Mouse (Mus musculus) gastrocnemius, adult 2 months (tissue): ENCODE data around the gene Sys1. TPM values are rescaled to one million over a fixed set of nuclear protein-coding genes. Genes with fewer than 3 reads are reported as not detected.
A peak's percentile ranks its signal among the peaks of the same experiment; 100 is the strongest.

ENCODE experiments used
- DNase-seq: peaks from one replicate; pipeline ENCODE4 v3.0.0; 2022
- H3K27ac ChIP-seq: fragments of 200-600 bp; 2 replicates; pipeline ENCODE4 v1.8.1; 2022; ENCODE audit warnings: mild to moderate bottlenecking
- H3K4me3 ChIP-seq: fragments of 200-600 bp; 2 replicates; pipeline ENCODE4 v1.8.1; 2022; ENCODE audit warnings: mild to moderate bottlenecking, moderate library complexity
- CTCF ChIP-seq: fragments of 200-600 bp; IDR thresholded peaks from 2 replicates; pipeline ENCODE4 v1.8.1; 2022; ENCODE audit warnings: antibody characterized with exemption, mild to moderate bottlenecking, moderate library complexity
- intact Hi-C: fragments of 180-260 bp; cut with DNase I; formaldehyde crosslinking; loops from one replicate; pipeline ENCODE4 v1.15.1; 2025
- long read RNA-seq, 2 experiments: library from polyadenylated mRNA; stranded (forward); transcript quantifications; one replicate each; pipeline ENCODE4 v2.0.0; 2021
- total RNA-seq, 2 experiments: library from RNA; stranded (reverse); gene quantifications; 2 replicates each; pipeline ENCODE4 v1.2.3; 2021

The Sys1 gene
- 10 to 100 TPM; 21.7 to 24.7 TPM for total RNA-seq
- long read RNA-seq, experiment 1, transcript Sys1-201 (4 exons, 1,606 nt) = major isoform, 55 of 61 reads
- long read RNA-seq, experiment 1, partial matches to known transcripts = 6 of 61 reads
- long read RNA-seq, experiment 1, other reads (novel, unspliced or antisense) = 0 of 61 reads
- long read RNA-seq, experiment 2, transcript Sys1-201 (4 exons, 1,606 nt) = major isoform, 41 of 47 reads
- long read RNA-seq, experiment 2, partial matches to known transcripts = 5 of 47 reads
- long read RNA-seq, experiment 2, other reads (novel, unspliced or antisense) = 1 of 47 reads

DNA sequence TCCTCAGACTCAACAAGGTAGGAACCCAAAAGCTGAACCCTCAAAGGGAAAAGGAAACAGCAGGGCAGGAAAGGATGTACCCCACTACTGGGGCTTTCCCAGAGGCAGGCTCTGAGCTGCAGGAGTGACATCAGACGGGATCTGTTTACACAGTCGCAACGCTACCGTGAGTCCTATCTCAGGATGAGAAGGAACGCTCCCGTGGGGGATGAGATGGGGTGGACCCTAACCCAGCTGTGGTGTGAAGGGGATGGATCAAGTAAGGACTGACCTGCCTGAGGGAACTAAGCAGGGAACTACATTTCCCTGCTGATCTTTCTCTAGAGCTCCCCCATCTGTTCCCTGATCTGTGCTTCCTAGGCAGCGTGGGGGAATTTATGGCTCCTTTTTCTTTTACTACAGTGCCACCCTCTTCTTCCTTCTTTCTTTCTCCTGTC, at the start of gene Sys1:
Gene Sys1, plus strand, starts transcription at position 101 of the 437 bp plus-strand sequence.
- peak; percentile 53 for TF ChIP-seq CTCF
- peak within 1 kb of the TSS; percentile 48 for H3K4me3 ChIP-seq
- intact Hi-C loops = loop anchor here (1.0 kb wide), 1 partner anchor 40 kb away; no protein-coding TSS in a partner anchor

DNA sequence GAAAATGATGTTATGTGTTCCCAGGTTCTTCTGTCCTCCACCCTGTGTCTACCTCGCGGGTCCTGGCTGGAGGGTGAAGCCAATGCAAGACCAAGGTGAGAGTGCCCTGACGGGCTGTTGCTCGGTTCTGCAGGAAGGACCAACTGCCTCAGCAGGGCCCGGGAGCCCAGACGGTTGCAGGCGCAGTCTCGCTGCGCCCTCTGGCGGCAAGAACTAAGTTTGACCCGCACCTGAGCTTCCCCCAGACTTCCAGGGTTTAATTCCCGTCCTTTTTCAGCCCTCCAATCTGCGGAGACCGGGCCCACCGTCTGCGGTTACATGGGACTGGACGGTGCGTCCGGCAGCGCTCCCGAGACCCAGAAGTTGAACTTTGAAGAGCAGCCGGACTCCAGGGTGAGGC, 49.1 kb upstream of the Sys1 start:
- H3K4me3 ChIP-seq = no peak overlapping the region
- intact Hi-C loops = loop anchor here (2.0 kb wide), 1 partner anchor 303 kb away; no protein-coding TSS in a partner anchor
- peak; percentile 90 for TF ChIP-seq CTCF
- DNase-seq = peak; percentile 78
- no peak overlapping the region for H3K27ac ChIP-seq

More for the DNA sequence above, at the start of gene Sys1:
- DNase-seq = peak; percentile 33
- peak within 1 kb of the TSS; percentile 85 for H3K27ac ChIP-seq

DNA sequence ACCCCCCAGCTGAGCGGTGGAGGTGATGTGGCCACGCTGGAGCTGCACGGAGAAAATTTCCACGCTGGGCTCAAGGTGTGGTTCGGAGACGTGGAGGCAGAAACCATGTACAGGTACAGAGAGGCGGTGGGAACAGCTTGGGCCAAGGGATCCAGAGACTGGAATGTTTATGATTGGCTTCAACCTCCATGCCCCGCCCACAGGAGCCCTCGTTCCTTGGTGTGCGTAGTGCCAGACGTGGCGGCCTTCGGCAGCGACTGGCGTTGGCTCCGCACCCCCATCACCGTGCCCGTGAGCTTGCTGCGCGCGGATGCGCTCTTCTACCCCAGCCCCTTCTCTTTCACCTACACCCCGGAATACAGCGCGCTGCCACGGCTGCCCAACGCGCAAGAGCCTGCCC, 42.6 kb upstream of the Sys1 start:
- no peak for DNase-seq
- Histone ChIP-seq H3K4me3 (no peak overlapping the region), H3K27ac (no peak overlapping the region)
- TF ChIP-seq CTCF = no peak
- intact Hi-C loops = no loop called here

DNA sequence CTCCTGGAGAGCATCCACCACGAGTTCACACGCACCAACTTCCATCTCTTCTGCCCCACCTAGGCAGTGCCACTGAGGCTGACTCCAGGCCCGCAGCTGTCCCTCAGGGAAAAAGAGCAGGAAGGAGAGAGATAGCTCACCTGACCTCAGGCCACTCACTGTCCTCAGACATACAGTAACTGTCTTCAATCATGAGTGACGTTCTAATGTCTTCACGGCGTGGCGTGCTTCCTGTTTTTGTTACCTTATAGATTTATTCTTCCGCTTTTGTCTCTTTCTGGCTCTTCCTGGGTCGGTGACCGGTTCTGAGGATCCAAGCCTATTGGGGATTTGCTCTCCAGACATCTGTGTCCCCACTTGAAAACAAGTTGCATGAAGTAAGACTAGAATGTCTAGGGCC, 42.2 kb upstream of the Sys1 start:
- no peak overlapping the region for H3K4me3 ChIP-seq
- no peak for DNase-seq
- intact Hi-C loops = no loop called here
- no peak for TF ChIP-seq CTCF
- no peak overlapping the region for H3K27ac ChIP-seq

DNA sequence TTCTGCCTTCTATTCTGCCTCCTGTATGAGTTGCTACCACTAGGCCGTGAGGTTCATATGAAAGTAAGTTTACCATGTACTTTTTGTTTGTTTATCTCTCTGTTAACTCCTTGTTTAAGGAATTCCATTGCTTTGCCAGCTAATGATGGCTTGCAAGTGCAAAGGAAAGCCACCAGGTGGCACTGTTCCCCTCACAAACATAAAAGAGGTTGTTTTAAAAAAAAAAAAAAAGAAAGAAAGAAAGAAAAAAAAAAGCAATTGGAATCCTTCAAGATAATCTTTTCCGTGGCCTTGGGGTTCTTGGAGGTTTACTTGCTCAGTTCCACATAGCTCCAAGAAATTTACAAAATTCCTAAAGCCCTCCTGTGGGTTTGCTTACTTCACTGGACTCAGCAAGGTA, 39.6 kb upstream of the Sys1 start:
- Histone ChIP-seq H3K4me3 (no peak overlapping the region), H3K27ac (0 out of 2 replicates have a peak overlapping the region, but pooled peaks have one; percentile 16)
- no peak for DNase-seq
- peak; percentile 94 for TF ChIP-seq CTCF
- intact Hi-C loops = loop anchor here (1.0 to 2.0 kb wide), 2 partner anchors 40 to 102 kb away; no protein-coding TSS in a partner anchor

DNA sequence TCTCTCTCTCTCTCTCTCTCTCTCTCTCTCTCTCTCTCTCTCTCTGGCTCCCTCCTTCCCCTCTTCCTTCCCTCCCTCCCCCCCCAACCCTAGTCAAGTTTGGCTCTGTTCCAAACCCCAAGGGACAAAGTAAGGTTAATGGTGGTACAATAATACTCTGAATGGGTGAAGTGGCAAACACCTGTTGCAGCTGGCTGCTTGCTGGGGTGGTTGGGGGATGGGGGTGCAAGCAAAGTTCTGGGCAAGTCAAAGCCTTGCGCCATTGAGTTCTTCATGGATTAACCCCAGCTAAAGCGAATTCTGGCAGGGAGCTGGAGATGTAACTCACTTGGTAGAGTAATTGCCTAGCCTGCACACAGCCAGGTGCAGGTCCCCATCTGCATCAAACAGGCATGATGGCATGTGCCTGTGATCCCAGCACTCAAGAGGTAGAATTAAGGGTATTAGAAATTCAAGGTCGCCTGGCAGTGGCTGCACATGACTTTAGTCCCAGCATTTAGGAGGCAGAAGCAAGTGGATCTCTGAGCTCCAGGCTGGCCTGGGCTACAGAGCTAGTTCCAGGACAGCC, 38.4 kb upstream of the Sys1 start:
- intact Hi-C loops = no loop called here
- Histone ChIP-seq H3K4me3 (no peak overlapping the region), H3K27ac (no peak overlapping the region)
- DNase-seq = no peak
- no peak for TF ChIP-seq CTCF

DNA sequence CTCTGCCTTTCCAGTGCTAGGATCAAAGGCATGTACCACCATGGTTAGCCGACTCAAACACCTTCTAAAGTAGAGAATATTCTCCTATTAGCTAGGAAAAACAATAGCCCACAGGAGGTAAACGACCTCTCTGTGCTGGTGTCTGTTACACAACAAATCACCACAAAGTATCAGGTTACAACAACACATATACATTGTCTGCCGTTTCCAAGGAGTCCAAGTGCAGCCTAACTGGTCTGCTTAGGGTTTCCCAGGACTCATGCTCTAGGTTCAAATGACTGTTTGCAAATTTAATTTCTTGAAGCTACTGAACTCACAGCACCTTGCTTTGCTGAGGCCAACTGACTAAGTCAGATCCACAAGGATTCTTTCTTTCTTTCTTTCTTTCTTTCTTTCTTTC, 37.3 kb upstream of the Sys1 start:
- no peak for DNase-seq
- no peak for TF ChIP-seq CTCF
- no peak overlapping the region for H3K27ac ChIP-seq
- intact Hi-C loops = no loop called here
- no peak overlapping the region for H3K4me3 ChIP-seq

DNA sequence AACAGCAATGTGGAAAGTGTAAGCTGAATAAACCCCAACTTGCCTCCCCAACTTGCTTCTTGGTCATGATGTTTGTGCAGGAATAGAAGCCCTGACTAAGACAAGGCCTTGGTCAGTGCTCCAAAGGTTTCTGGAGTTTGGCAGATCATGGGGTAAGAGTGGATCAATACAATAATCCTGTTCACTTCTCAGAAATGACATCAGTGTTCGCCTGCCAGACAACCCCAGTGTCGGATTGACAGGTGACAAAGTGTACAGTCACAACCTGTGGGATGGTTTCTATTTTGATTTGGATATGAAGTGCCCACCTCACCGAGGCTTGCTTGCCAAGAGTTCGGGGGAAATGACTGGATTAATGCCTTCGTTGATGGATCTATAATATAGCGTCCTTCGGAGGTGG, 35.5 kb upstream of the Sys1 start:
- TF ChIP-seq CTCF = no peak
- DNase-seq = no peak
- H3K27ac ChIP-seq = peak overlapping the region; percentile 67; the same call in 1 of the 2 replicates
- H3K4me3 ChIP-seq = no peak overlapping the region
- intact Hi-C loops = no loop called here

DNA sequence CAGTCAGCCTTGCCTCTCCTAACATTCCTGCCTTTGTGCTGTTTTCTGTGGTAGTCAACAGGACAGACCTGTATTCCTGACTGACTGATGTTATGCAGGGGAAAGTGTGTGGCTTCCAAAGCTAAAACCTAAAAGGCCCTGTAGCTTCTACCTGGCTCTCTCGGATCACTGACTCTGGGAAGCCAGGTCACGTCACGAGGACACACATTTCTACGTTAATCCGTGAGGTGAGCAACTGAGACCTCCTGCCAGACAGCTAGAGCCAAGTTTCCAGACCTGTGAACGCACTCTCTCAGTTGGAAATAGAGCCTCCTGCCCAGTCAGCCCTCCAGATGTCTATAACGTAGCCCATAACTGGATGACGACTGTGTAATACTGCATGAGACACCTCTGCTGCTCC, 34.8 kb upstream of the Sys1 start:
- DNase-seq = no peak
- H3K27ac ChIP-seq = peak overlapping the region; percentile 67

DNA sequence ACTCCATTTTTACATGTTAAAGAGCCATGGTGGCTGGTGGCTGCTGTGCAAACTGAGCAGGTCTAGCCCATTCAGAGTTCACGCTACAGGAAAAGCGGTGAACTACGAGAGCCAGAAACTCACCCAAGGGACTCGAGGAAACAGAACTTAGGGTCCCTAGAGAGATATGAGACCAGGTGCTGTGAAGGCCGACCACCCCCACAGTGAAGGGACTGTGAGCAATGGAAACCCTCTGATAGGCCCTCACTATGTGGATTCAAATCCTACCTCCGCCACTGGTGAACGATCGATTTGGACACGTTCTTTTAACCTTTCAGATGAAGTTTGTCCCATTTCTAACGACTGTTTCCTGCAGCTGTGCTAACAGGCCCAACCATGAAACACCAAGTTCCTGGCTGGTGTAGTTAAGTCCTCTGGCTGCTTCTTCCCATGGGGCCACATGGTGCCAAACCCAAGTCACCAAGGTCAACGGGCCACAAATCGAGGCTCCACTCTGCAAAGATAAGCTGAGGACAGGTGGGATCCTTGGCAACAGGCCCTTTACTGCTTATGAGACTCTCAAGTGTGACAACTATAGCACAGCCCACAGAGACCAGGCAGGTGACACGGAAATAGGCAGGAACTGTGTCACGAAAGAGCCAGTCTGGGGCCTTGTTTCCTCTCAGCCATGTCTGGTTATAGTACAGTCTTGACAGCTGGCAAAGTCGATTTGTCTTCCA, 33.9 kb upstream of the Sys1 start:
- intact Hi-C loops = no loop called here
- Histone ChIP-seq H3K27ac (peak overlapping the region; percentile 67), H3K4me3 (no peak overlapping the region)
- TF ChIP-seq CTCF = no peak
- peak; percentile 48 for DNase-seq

More for the DNA sequence above, 34.8 kb upstream of the Sys1 start:
- no peak overlapping the region for H3K4me3 ChIP-seq
- no peak for TF ChIP-seq CTCF
- intact Hi-C loops = no loop called here

DNA sequence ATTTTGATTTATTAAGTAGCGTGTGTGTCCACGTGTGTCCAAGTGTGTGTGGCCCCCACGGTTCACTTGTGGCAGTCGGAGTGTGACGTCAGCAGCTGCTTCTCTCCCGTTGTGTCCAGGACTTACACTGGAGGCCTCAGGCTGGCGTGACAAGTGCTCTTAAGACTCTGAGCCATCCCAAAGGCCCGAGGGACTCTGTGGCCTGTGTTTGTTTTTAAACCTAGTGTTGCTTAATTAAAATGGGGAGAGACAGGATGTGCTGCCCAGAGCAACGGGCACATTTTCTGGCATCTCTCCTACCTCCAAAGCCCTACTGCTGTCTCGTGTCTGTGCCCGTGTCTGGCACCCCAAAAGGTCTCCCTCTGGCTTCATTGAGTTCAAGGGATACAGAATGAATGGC, 33.3 kb upstream of the Sys1 start:
- no peak for TF ChIP-seq CTCF
- Histone ChIP-seq H3K4me3 (no peak overlapping the region), H3K27ac (peak overlapping the region; percentile 67)
- intact Hi-C loops = no loop called here
- DNase-seq = peak; percentile 50

DNA sequence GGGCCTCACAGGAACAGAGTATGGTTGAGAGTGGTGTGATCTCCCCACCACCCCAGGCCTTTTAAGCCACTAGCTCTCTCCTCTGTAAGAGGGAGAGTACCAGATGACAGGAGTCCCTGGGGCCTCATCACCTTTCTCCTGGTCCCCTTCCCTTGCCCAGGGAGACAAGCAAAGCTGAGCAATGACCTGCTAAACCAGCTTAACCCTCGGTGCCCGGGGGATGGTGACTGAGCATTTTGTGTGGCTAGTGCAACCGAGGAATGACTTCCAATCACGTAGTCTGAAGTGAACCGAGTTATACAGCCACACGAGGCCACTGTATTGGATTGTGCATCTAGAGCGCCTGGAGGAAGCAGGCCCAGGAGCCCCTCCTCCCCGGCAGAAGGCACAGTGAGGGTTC, 32.4 kb upstream of the Sys1 start:
- no peak for TF ChIP-seq CTCF
- DNase-seq = no peak

DNA sequence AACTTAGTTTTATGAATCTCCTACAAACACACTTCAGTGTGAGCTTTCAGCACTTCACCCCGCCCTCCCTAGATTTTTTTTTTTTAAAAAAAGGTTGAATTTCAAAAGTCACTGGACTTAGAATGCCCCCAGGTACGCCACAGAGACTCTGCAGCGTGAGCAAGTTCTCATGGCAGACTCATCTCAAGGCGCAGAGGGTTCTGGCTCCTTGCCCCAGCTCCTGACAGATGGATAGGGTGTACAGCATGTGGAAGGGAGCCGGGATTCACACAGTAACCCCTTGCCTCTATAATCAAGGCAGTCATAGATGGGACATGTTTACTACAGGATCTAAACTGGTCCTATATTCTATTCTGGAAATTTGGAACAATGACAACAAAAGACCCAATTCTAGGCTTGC, 31.4 kb upstream of the Sys1 start:
- intact Hi-C loops = no loop called here
- Histone ChIP-seq H3K27ac (peak overlapping the region; percentile 35; the same call in 1 of the 2 replicates), H3K4me3 (no peak overlapping the region)
- no peak for TF ChIP-seq CTCF
- peak; percentile 76 for DNase-seq

More for the DNA sequence above, 32.4 kb upstream of the Sys1 start:
- Histone ChIP-seq H3K27ac (0 out of 2 replicates have a peak overlapping the region, but pooled peaks have one; percentile 28), H3K4me3 (no peak overlapping the region)
- intact Hi-C loops = no loop called here
